Mouse (Mus musculus): ENCODE measurements around the gene Ajm1.
"Not testable (repeated sequence)": the region's sequence is repeated elsewhere in the genome, so short reads cannot be mapped to it uniquely, and the experiment has no call there.

Ajm1 gene

DNA sequence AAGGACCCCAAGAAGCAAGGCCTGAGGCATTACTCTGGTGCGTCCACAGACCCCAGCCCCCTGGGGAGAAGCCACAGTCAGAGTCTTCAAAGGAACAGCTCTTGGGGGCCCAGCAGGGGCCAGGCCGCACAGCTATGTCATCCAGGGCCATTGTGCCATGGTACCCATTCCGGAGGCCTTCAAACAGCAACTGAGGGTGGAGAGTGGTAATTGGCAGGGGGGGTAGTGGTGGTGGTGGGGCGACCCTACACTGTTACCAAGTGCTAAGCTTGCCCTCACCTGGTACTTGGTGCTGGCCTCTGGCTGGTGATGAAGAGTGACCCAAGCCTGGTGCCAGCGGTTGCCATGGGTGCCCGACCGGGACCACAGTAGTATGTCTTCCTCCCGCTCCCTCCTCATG lies 15.8 kb downstream of the Ajm1 start:
- Histone ChIP-seq H3K36me3 (ENCODE audit: control insufficient read depth, insufficient read depth, low read length, poor library complexity, severe bottlenecking) (no peaks in the 10 kb centered on the region; the same call in 1 of the 2 replicates), H3K27me3 (ENCODE audit: control insufficient read depth, insufficient read depth, low read length, poor library complexity, severe bottlenecking) (no peaks in the 10 kb centered on the region)
- DNase-seq (ENCODE audit: low read depth, low spot score) = no peak

- H3K36me3 ChIP-seq (ENCODE audit: control insufficient read depth, insufficient read depth, low read length, poor library complexity, severe bottlenecking) = peaks cover 1% of the 10 kb centered on the region; the same call in 1 of the 2 replicates
- no peaks in the 10 kb centered on the region for H3K27me3 ChIP-seq (ENCODE audit: control insufficient read depth, insufficient read depth, low read length, poor library complexity, severe bottlenecking)
- DNase-seq (ENCODE audit: low read depth, low spot score) = no peak
These were observed 19.6 kb downstream of the Ajm1 start for GRCm38 (mm10) chr2:25561946-25562345.

DNA sequence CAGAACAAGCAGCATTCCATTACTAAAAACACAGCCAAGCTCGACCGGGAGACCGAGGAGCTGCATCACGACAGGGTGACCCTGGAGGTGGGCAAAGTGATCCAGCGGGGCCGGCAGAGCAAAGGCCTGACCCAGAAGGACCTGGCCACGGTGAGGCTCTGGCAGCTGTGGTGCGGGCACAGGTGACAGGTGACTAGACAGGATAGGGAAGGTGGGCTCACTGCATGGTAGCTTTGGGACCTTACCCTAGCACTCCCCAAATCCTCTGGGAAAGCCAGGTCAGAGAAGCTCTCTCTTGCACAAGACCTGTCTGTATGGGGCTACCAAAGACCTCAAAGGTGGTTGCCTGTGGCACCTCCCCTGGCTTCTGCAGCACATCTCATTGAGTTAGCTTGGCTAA lies 21.0 kb downstream of the Ajm1 start:
- Histone ChIP-seq H3K27me3 (ENCODE audit: control insufficient read depth, insufficient read depth, low read length, poor library complexity, severe bottlenecking) (no peaks in the 10 kb centered on the region), H3K36me3 (ENCODE audit: control insufficient read depth, insufficient read depth, low read length, poor library complexity, severe bottlenecking) (peaks cover 1% of the 10 kb centered on the region; the same call in 1 of the 2 replicates)
- no peak for DNase-seq (ENCODE audit: low read depth, low spot score)

- H3K27me3 ChIP-seq (ENCODE audit: control insufficient read depth, insufficient read depth, low read length, poor library complexity, severe bottlenecking) = no peaks in the 10 kb centered on the region
- DNase-seq (ENCODE audit: low read depth, low spot score) = no peak
- H3K36me3 ChIP-seq (ENCODE audit: control insufficient read depth, insufficient read depth, low read length, poor library complexity, severe bottlenecking) = peaks cover 1% of the 10 kb centered on the region; the same call in 1 of the 2 replicates
These were observed 22.8 kb downstream of the Ajm1 start for GRCm38 (mm10) chr2:25558774-25559173.

- H3K27me3 ChIP-seq (ENCODE audit: control insufficient read depth, insufficient read depth, low read length, poor library complexity, severe bottlenecking) = no peaks in the 10 kb centered on the region
- DNase-seq (ENCODE audit: low read depth, low spot score) = no peak
- H3K36me3 ChIP-seq (ENCODE audit: control insufficient read depth, insufficient read depth, low read length, poor library complexity, severe bottlenecking) = peaks cover 1% of the 10 kb centered on the region; the same call in 1 of the 2 replicates
These were observed 23.6 kb downstream of the Ajm1 start for GRCm38 (mm10) chr2:25557964-25558360.

DNA sequence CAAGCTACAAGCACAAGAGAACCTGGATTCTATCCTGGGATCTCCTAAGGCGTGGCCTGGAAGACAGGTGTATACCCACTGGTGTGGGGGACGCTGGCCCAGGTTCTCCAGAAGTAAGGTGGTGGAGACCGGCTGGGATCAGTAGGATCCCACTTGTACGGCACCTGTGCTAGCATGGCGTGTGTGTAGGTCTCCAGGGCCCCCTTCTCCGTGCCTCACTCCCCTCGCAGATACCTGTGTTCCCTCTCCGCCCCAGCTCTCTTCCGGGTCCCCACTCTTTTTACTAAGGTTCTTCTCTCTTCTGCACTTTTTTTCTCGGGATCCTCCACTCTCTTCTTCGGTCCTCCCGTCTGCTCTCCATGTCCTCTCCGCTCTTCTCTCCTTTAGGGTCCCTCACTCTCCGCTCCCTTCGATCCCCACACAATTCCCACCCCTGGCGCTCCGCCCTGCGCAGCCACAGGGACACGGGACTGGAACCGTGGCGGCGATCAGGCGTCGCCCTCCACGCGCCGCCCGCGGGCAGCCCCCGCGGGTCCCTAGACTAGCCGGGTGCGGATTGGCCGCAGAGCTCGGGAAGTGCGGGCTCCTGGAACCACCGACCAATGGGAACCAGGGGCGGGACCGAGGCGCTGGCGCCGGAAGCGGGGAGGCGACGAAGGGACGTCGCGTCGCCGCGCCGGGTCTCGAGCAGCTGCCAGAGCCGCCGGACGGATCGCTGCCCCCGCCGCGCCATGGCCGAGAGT lies 24.2 kb downstream of the Ajm1 start, which contains the start of gene Edf1:
Gene Edf1, plus strand, starts transcription at position 627 of the 743 bp plus-strand sequence.
- DNase-seq (ENCODE audit: low read depth, low spot score) = peak; percentile 92
- peaks cover 1% of the 10 kb centered on the region; the same call in 1 of the 2 replicates for H3K36me3 ChIP-seq (ENCODE audit: control insufficient read depth, insufficient read depth, low read length, poor library complexity, severe bottlenecking)

DNA sequence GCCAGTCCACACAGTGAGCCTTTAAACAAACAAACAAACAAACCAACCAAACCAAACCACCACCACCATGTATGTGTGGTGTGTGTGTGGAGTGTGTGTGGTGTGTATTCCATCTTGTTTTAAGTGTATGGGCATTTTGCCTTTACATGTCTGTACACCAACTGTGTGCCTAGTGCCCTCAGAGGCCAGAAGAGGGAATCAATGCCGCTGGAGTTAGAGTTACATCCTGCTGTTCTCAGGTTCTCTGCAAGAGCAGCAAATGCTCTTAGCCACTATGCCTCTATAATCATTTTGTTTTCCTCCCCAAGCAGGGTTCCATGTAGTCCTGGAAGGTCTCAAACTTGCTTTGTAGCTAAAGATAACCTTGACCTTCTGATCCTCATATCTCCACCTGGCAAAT lies 25.3 kb downstream of the Ajm1 start:
- no peak for DNase-seq (ENCODE audit: low read depth, low spot score)
- H3K27me3 ChIP-seq (ENCODE audit: control insufficient read depth, insufficient read depth, low read length, poor library complexity, severe bottlenecking) = no peaks in the 10 kb centered on the region
- peaks cover 1% of the 10 kb centered on the region; the same call in 1 of the 2 replicates for H3K36me3 ChIP-seq (ENCODE audit: control insufficient read depth, insufficient read depth, low read length, poor library complexity, severe bottlenecking)

More for the DNA sequence above, 24.2 kb downstream of the Ajm1 start, which contains the start of gene Edf1:
- no peaks in the 10 kb centered on the region for H3K27me3 ChIP-seq (ENCODE audit: control insufficient read depth, insufficient read depth, low read length, poor library complexity, severe bottlenecking)

DNA sequence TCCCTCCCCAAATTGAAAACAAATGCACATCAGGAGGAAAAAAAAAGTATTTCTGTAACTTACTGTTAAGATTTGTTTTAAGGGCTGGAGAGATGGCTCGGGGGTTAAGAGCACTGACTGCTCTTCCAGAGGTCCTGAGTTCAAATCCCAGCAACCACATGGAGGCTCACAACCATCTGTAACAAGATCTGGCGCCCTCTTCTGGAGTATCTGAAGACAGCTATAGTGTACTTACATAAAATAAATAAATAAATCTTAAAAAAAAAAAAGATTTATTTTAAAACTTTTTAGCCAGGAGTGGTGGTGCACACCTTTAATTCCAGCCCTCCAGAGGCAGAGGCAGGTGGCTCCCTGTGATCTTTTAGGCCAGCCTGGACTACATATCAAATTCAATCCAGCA lies 26.1 kb downstream of the Ajm1 start:
- H3K27me3 ChIP-seq (ENCODE audit: control insufficient read depth, insufficient read depth, low read length, poor library complexity, severe bottlenecking); DNase-seq (ENCODE audit: low read depth, low spot score); H3K36me3 ChIP-seq (ENCODE audit: control insufficient read depth, insufficient read depth, low read length, poor library complexity, severe bottlenecking): not testable (repeated sequence)

DNA sequence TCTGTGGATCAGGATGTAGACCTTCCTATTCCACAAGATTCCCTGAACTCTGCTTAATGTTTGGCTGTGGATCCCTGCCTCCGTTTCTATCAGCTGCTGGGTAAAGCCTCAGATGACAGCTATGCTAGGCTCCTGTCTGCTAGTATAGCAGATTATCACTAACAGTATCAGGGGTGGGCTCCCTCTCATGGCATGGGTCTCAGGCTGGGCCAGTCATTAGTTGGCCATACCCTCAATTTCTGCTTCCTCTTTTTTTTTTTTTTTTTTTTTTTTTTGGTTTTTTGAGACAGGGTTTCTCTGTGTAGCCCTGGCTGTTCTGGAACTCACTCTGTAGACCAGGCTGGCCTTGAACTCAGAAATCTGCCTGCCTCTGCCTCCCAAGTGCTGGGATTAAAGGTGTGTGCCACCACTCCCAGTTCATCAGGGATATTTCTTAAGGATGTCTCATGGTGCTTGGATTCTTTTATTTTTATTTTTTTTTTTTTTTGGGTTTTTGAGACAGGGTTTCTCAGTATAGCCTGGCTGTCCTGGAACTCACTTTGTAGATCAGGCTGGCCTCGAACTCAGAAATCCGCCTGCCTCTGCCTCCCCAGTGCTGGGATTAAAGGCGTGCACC lies 28.3 kb downstream of the Ajm1 start:
- DNase-seq (ENCODE audit: low read depth, low spot score); H3K27me3 ChIP-seq (ENCODE audit: control insufficient read depth, insufficient read depth, low read length, poor library complexity, severe bottlenecking); H3K36me3 ChIP-seq (ENCODE audit: control insufficient read depth, insufficient read depth, low read length, poor library complexity, severe bottlenecking): not testable (repeated sequence)

DNA sequence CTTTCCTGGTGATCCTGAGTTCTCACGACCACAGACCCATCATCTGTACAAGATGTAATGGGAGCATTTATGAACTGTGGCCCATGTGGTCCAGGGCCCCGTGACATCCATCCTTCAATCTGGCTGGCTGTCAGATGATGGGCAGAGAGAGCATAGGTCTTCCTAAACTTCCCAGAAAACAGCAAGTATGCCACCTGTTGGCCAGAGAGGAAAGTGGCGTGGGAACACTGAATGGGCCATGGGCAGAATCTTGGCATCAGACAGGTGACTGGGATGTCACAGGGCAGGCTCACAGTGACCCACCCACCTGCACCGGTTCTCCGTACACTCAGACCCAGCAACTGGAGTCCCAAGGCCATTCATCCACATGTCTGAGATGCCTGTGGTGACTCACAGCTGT lies 30.4 kb downstream of the Ajm1 start:
- Histone ChIP-seq H3K36me3 (ENCODE audit: control insufficient read depth, insufficient read depth, low read length, poor library complexity, severe bottlenecking) (no peaks in the 10 kb centered on the region), H3K27me3 (ENCODE audit: control insufficient read depth, insufficient read depth, low read length, poor library complexity, severe bottlenecking) (no peaks in the 10 kb centered on the region)
- peak; percentile 69 for DNase-seq (ENCODE audit: low read depth, low spot score)

- no peaks in the 10 kb centered on the region for H3K27me3 ChIP-seq (ENCODE audit: control insufficient read depth, insufficient read depth, low read length, poor library complexity, severe bottlenecking)
- DNase-seq (ENCODE audit: low read depth, low spot score) = peak; percentile 86
- H3K36me3 ChIP-seq (ENCODE audit: control insufficient read depth, insufficient read depth, low read length, poor library complexity, severe bottlenecking) = no peaks in the 10 kb centered on the region
These were observed 32.3 kb downstream of the Ajm1 start for GRCm38 (mm10) chr2:25549021-25549991.

GRCm38 (mm10) chr2:25546811-25547491 lies 34.6 kb downstream of the Ajm1 start, which contains the start of gene Traf2:
Traf2 (minus strand) TSS chr2:25546940.
- peak; percentile 99 for DNase-seq (ENCODE audit: low read depth, low spot score)
- Histone ChIP-seq H3K36me3 (ENCODE audit: control insufficient read depth, insufficient read depth, low read length, poor library complexity, severe bottlenecking) (no peaks in the 10 kb centered on the region), H3K27me3 (ENCODE audit: control insufficient read depth, insufficient read depth, low read length, poor library complexity, severe bottlenecking) (no peaks in the 10 kb centered on the region)

- no peaks in the 10 kb centered on the region for H3K27me3 ChIP-seq (ENCODE audit: control insufficient read depth, insufficient read depth, low read length, poor library complexity, severe bottlenecking)
- H3K36me3 ChIP-seq (ENCODE audit: control insufficient read depth, insufficient read depth, low read length, poor library complexity, severe bottlenecking) = no peaks in the 10 kb centered on the region
- DNase-seq (ENCODE audit: low read depth, low spot score) = no peak
These were observed 35.4 kb downstream of the Ajm1 start for GRCm38 (mm10) chr2:25545996-25546810.

Measured in splenic B cell, adult 2 months (primary cell).